Mouse (Mus musculus): Measurements from ENCODE around the gene Gnai2. TPM values are rescaled to one million over a fixed set of nuclear protein-coding genes. Genes with fewer than 3 reads are reported as not detected.

Gnai2 gene
- polyA plus RNA-seq, 1 experiment from 2014 or later, result 265 TPM

- no peak overlapping the region for H3K4me3 ChIP-seq (ENCODE audit: low read depth, low read length)
- no peaks in the 10 kb centered on the region for H3K36me3 ChIP-seq (ENCODE audit: control insufficient read depth, insufficient read depth)
- no peaks in the 10 kb centered on the region for H3K9me3 ChIP-seq (ENCODE audit: control insufficient read depth)
- no peak overlapping the region for H3K4me2 ChIP-seq (replicated peaks; ENCODE audit: low read depth)
- peaks cover 10% of the 10 kb centered on the region for H3K27me3 ChIP-seq (replicated peaks; ENCODE audit: control insufficient read depth, insufficient read depth, low read length)
- H3K27ac ChIP-seq (ENCODE audit: low read depth, low read length), result no peak overlapping the region
- 0 out of 2 replicates have a peak, but pooled peaks cover 6% of the 10 kb centered on the region for H3K4me1 ChIP-seq (replicated peaks; ENCODE audit: control insufficient read depth, insufficient read depth, low read length)
- ATAC-seq, result no peak
- no peak overlapping the region for H3K9ac ChIP-seq (ENCODE audit: low read depth, low read length)
- no peak for TF ChIP-seq CTCF (IDR thresholded peaks at IDR 0.05; ENCODE audit: low read depth)
- 76% methylated on average over 3 of the region's 3 CpGs for WGBS
Measured at GRCm38 (mm10) chr9:107660777-107661176, 25.6 kb upstream of the Gnai2 start.

GRCm38 (mm10) chr9:107659961-107660360 is 24.8 kb upstream of the Gnai2 start:
- H3K9me3 ChIP-seq (ENCODE audit: control insufficient read depth), result no peaks in the 10 kb centered on the region
- WGBS, result 88% methylated on average over 3 of the region's 3 CpGs
- no peak overlapping the region for H3K4me2 ChIP-seq (replicated peaks; ENCODE audit: low read depth)
- peaks cover 1% of the 10 kb centered on the region; the same call in 1 of the 2 replicates for H3K27me3 ChIP-seq (replicated peaks; ENCODE audit: control insufficient read depth, insufficient read depth, low read length)
- no peaks in the 10 kb centered on the region for H3K36me3 ChIP-seq (ENCODE audit: control insufficient read depth, insufficient read depth)
- H3K27ac ChIP-seq (ENCODE audit: low read depth, low read length), result no peak overlapping the region
- no peak overlapping the region for H3K4me3 ChIP-seq (ENCODE audit: low read depth, low read length)
- no peak for TF ChIP-seq CTCF (IDR thresholded peaks at IDR 0.05; ENCODE audit: low read depth)
- 0 out of 2 replicates have a peak, but pooled peaks cover 6% of the 10 kb centered on the region for H3K4me1 ChIP-seq (replicated peaks; ENCODE audit: control insufficient read depth, insufficient read depth, low read length)
- H3K9ac ChIP-seq (ENCODE audit: low read depth, low read length), result no peak overlapping the region
- ATAC-seq, result no peak

DNA sequence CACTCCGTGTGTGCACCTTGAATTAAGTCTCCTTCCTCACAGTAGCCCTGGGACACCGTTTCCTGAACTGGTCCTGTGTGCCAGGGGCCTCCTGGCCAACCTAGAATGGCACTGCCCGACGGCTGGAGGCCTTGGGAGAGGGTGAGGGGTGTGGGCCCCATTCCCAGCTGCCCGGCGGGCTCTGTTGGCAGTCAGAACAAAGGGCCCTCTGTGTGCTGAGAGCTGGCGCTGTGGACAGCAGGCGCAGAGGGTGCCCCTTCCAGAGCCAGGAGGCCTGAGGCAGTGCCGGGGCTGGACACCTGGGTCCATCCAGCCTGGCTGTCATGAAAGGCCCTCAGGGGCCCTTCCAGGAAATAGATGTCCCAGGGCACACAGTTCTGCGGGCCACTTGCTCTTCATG is 24.4 kb upstream of the Gnai2 start:
- Histone ChIP-seq H3K4me2 (replicated peaks; ENCODE audit: low read depth) (no peak overlapping the region), H3K9ac (ENCODE audit: low read depth, low read length) (no peak overlapping the region), H3K4me1 (replicated peaks; ENCODE audit: control insufficient read depth, insufficient read depth, low read length) (0 out of 2 replicates have a peak, but pooled peaks cover 6% of the 10 kb centered on the region), H3K9me3 (ENCODE audit: control insufficient read depth) (no peaks in the 10 kb centered on the region), H3K4me3 (ENCODE audit: low read depth, low read length) (no peak overlapping the region), H3K27ac (ENCODE audit: low read depth, low read length) (no peak overlapping the region), H3K27me3 (replicated peaks; ENCODE audit: control insufficient read depth, insufficient read depth, low read length) (no peaks in the 10 kb centered on the region), H3K36me3 (ENCODE audit: control insufficient read depth, insufficient read depth) (no peaks in the 10 kb centered on the region)
- ATAC-seq, result no peak
- TF ChIP-seq CTCF (IDR thresholded peaks at IDR 0.05; ENCODE audit: low read depth), result no peak
- 66% methylated on average over 10 of the region's 10 CpGs for WGBS

- Histone ChIP-seq H3K4me2 (replicated peaks; ENCODE audit: low read depth) (no peak overlapping the region), H3K4me1 (replicated peaks; ENCODE audit: control insufficient read depth, insufficient read depth, low read length) (0 out of 2 replicates have a peak, but pooled peaks cover 6% of the 10 kb centered on the region), H3K36me3 (ENCODE audit: control insufficient read depth, insufficient read depth) (no peaks in the 10 kb centered on the region), H3K9me3 (ENCODE audit: control insufficient read depth) (no peaks in the 10 kb centered on the region), H3K9ac (ENCODE audit: low read depth, low read length) (no peak overlapping the region), H3K27ac (ENCODE audit: low read depth, low read length) (no peak overlapping the region), H3K4me3 (ENCODE audit: low read depth, low read length) (no peak overlapping the region), H3K27me3 (replicated peaks; ENCODE audit: control insufficient read depth, insufficient read depth, low read length) (no peaks in the 10 kb centered on the region)
- ATAC-seq, result no peak
- no peak for TF ChIP-seq CTCF (IDR thresholded peaks at IDR 0.05; ENCODE audit: low read depth)
- WGBS, result 82% methylated on average over 6 of the region's 6 CpGs
Measured at GRCm38 (mm10) chr9:107658096-107658495, 22.9 kb upstream of the Gnai2 start.

DNA sequence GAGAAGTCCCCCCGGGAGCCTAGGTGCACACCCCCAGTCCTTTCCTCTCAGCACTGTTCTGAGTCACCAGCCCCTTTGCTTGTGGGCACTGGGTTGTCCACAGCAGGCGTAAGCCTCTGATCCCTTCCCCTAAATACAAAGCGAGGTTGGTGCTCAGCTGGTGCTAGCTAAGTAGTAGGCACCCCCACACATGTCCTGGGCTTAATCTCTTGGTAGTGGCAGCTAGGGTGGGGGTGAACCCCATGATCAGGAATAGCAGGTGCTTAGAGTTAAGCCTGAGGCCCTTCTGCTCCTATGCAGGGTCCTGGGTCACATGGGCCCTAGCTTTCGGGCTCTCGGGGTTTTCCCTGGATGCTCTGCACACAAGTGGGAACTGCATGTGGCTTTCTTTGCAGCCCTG is 22.0 kb upstream of the Gnai2 start:
- no peak overlapping the region for H3K9ac ChIP-seq (ENCODE audit: low read depth, low read length)
- no peak for ATAC-seq

DNA sequence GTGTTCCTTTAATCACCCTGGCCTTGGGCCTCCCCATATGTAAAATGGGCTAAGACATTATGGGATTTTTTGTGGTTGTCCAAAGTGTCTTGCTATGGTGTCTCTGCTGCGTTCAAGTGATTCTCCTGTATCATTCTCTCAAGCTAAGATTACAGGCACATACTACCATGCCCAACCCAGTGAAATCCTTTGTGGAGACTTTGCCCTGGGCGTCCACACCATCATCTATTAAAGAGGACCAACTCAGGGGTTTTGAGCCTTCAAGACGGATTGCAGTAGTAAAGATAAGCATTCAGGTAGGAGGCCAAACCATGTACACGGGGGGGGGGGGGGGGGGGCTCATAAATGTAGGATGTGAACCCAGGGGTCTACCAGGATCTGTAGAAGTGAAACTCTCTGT is 19.4 kb upstream of the Gnai2 start:
- Histone ChIP-seq H3K4me3 (ENCODE audit: low read depth, low read length) (no peak overlapping the region), H3K4me1 (replicated peaks; ENCODE audit: control insufficient read depth, insufficient read depth, low read length) (0 out of 2 replicates have a peak, but pooled peaks cover 4% of the 10 kb centered on the region), H3K9ac (ENCODE audit: low read depth, low read length) (no peak overlapping the region), H3K27me3 (replicated peaks; ENCODE audit: control insufficient read depth, insufficient read depth, low read length) (no peaks in the 10 kb centered on the region), H3K9me3 (ENCODE audit: control insufficient read depth) (no peaks in the 10 kb centered on the region), H3K4me2 (replicated peaks; ENCODE audit: low read depth) (no peak overlapping the region), H3K27ac (ENCODE audit: low read depth, low read length) (peak overlapping the region; percentile 76), H3K36me3 (ENCODE audit: control insufficient read depth, insufficient read depth) (no peaks in the 10 kb centered on the region; the same call in 1 of the 2 replicates)
- ATAC-seq, result peak; percentile 71
- TF ChIP-seq CTCF (IDR thresholded peaks at IDR 0.05; ENCODE audit: low read depth), result no peak
- 34% methylated on average over 4 of the region's 4 CpGs for WGBS

More for the DNA sequence above, 22.0 kb upstream of the Gnai2 start:
- Histone ChIP-seq H3K4me1 (replicated peaks; ENCODE audit: control insufficient read depth, insufficient read depth, low read length) (0 out of 2 replicates have a peak, but pooled peaks cover 6% of the 10 kb centered on the region), H3K27ac (ENCODE audit: low read depth, low read length) (no peak overlapping the region), H3K9me3 (ENCODE audit: control insufficient read depth) (no peaks in the 10 kb centered on the region), H3K36me3 (ENCODE audit: control insufficient read depth, insufficient read depth) (no peaks in the 10 kb centered on the region), H3K4me2 (replicated peaks; ENCODE audit: low read depth) (no peak overlapping the region), H3K27me3 (replicated peaks; ENCODE audit: control insufficient read depth, insufficient read depth, low read length) (no peaks in the 10 kb centered on the region), H3K4me3 (ENCODE audit: low read depth, low read length) (no peak overlapping the region)
- 88% methylated on average over 5 of the region's 5 CpGs for WGBS
- no peak for TF ChIP-seq CTCF (IDR thresholded peaks at IDR 0.05; ENCODE audit: low read depth)

Measured in intestine, postnatal 0 days (tissue).